In genomic region chr2:152344361-152344760, GRCm38 (mm10) we compare ENCODE assay signal across 8 mouse cellular contexts. TPM values are rescaled to one million over a fixed set of nuclear protein-coding genes. Genes with fewer than 3 reads are reported as not detected.
DNase-seq lines count a peak whose midpoint lies in the region; ATAC-seq lines count a peak whose summit lies in the region.

No protein-coding gene starts in this region.

- intact Hi-C loops in left cerebral cortex, postnatal 14 days (cut with DNase I) = no loop called here

- peak overlapping the region; percentile 57 for H3K4me3 ChIP-seq in kidney, embryonic 14.5 days (ENCODE audit: low read length)
- peak overlapping the region; percentile 50 for H3K4me3 ChIP-seq in forebrain, embryonic 11.5 days (ENCODE audit: low read depth, low read length)
- peak overlapping the region; percentile 56 for H3K4me3 ChIP-seq in intestine, embryonic 14.5 days (ENCODE audit: low read depth, low read length)
- H3K4me3 ChIP-seq in macrophage (ENCODE audit: inconsistent target) = peak overlapping the region; percentile 44

- peak overlapping the region; percentile 66; the same call in 1 of the 2 replicates for H3K9ac ChIP-seq in kidney, embryonic 14.5 days (ENCODE audit: low read depth, low read length)
- H3K9ac ChIP-seq in forebrain, embryonic 11.5 days (ENCODE audit: low read length) = peak overlapping the region; percentile 61
- peak overlapping the region; percentile 49; the same call in 1 of the 2 replicates for H3K9ac ChIP-seq in intestine, embryonic 14.5 days (ENCODE audit: low read length)

- H3K9me3 ChIP-seq in kidney, embryonic 14.5 days (ENCODE audit: control insufficient read depth, low read length) = no peaks in the 10 kb centered on the region
- no peaks in the 10 kb centered on the region for H3K9me3 ChIP-seq in forebrain, embryonic 11.5 days (ENCODE audit: control insufficient read depth, low read length)
- no peaks in the 10 kb centered on the region for H3K9me3 ChIP-seq in intestine, embryonic 14.5 days (ENCODE audit: control insufficient read depth, low read length)

- no peak overlapping the region for H3K27ac ChIP-seq in kidney, embryonic 14.5 days (ENCODE audit: low read depth, low read length)
- H3K27ac ChIP-seq in forebrain, embryonic 11.5 days (ENCODE audit: low read depth, low read length) = no peak overlapping the region
- no peak overlapping the region for H3K27ac ChIP-seq in intestine, embryonic 14.5 days (ENCODE audit: low read depth)
- H3K27ac ChIP-seq in macrophage = peak overlapping the region; percentile 49

- peak; percentile 4 for ATAC-seq in kidney, embryonic 14.5 days (ENCODE audit: low FRiP score, low TSS enrichment)
- no peak for ATAC-seq in forebrain, embryonic 11.5 days (replicated peaks; ENCODE audit: low FRiP score)
- ATAC-seq in intestine, embryonic 14.5 days (replicated peaks; ENCODE audit: low FRiP score, low TSS enrichment, low read depth) = no peak

- no peak for DNase-seq in kidney, adult 11 months
- peak; percentile 55 for DNase-seq in forebrain, embryonic 11.5 days (ENCODE audit: low spot score)
- DNase-seq in intestine, embryonic 14.5 days (ENCODE audit: low spot score) = no peak
- DNase-seq in cerebellum, postnatal 36 days = no peak
- no peak for DNase-seq in left cerebral cortex, postnatal 14 days (ENCODE audit: low spot score in 2 of 2)
- DNase-seq in cerebellum, adult 11 months = no peak

- no peaks in the 10 kb centered on the region for H3K79me2 ChIP-seq in macrophage (ENCODE audit: inconsistent target)

- no peaks in the 10 kb centered on the region for H3K27me3 ChIP-seq in kidney, embryonic 14.5 days (ENCODE audit: control insufficient read depth, insufficient read depth, low read length)
- no peaks in the 10 kb centered on the region; the same call in none of the 2 replicates for H3K27me3 ChIP-seq in forebrain, embryonic 11.5 days (ENCODE audit: control insufficient read depth, insufficient read depth, low read length)
- H3K27me3 ChIP-seq in intestine, embryonic 14.5 days (replicated peaks; ENCODE audit: control insufficient read depth, insufficient read depth, low read length) = no peaks in the 10 kb centered on the region

- H3K4me2 ChIP-seq in kidney, embryonic 14.5 days (replicated peaks; ENCODE audit: low read depth, low read length) = peak overlapping the region; percentile 93
- H3K4me2 ChIP-seq in forebrain, embryonic 11.5 days (ENCODE audit: low read depth, low read length, severe bottlenecking) = peak overlapping the region; percentile 95
- H3K4me2 ChIP-seq in intestine, embryonic 14.5 days (ENCODE audit: low read length) = peak overlapping the region; percentile 97

- 10% methylated on average over 10 of the region's 10 CpGs for WGBS in kidney, embryonic 14.5 days
- 11% methylated on average over 10 of the region's 10 CpGs for WGBS in forebrain, embryonic 11.5 days
- 12% methylated on average over 10 of the region's 10 CpGs for WGBS in intestine, embryonic 14.5 days
- WGBS in macrophage (ENCODE audit: missing documents) = 19% methylated on average over 10 of the region's 10 CpGs

- peaks cover 7% of the 10 kb centered on the region; the same call in 1 of the 2 replicates for H3K4me1 ChIP-seq in kidney, embryonic 14.5 days (ENCODE audit: control insufficient read depth, insufficient read depth, low read length)
- H3K4me1 ChIP-seq in forebrain, embryonic 11.5 days (replicated peaks; ENCODE audit: control insufficient read depth, insufficient read depth, low read length) = 0 out of 2 replicates have a peak, but pooled peaks cover 6% of the 10 kb centered on the region
- H3K4me1 ChIP-seq in intestine, embryonic 14.5 days (replicated peaks; ENCODE audit: control insufficient read depth, insufficient read depth, low read length) = 0 out of 2 replicates have a peak, but pooled peaks cover 3% of the 10 kb centered on the region

- no peaks in the 10 kb centered on the region for H3K36me3 ChIP-seq in kidney, embryonic 14.5 days (ENCODE audit: control insufficient read depth, insufficient read depth, low read length)
- no peaks in the 10 kb centered on the region for H3K36me3 ChIP-seq in forebrain, embryonic 11.5 days (ENCODE audit: control insufficient read depth, insufficient read depth, low read length)
- H3K36me3 ChIP-seq in intestine, embryonic 14.5 days (ENCODE audit: control insufficient read depth, insufficient read depth, low read length) = no peaks in the 10 kb centered on the region
- H3K36me3 ChIP-seq in macrophage (ENCODE audit: inconsistent target) = no peaks in the 10 kb centered on the region

RNA-seq across cellular contexts. Expression of gene Trib3, which starts 0.5 kb away (rescaled TPM):
- polyA plus RNA-seq in kidney, embryonic 14.5 days (2014; fragmentation: Nextera tagmentation; extraction: Ambion mirVana) = 0.57 and 0.61 TPM in 2 replicates
- 1.3 and 2.1 TPM in 2 replicates for polyA plus RNA-seq in forebrain, embryonic 11.5 days (2014; fragmentation: Nextera tagmentation; extraction: Ambion mirVana)
- 1.8 and 2.8 TPM in 2 replicates for polyA plus RNA-seq in intestine, embryonic 14.5 days (2014; fragmentation: Nextera tagmentation; extraction: Ambion mirVana)
- total RNA-seq in macrophage (2018; cell fraction: chromatin; rRNA removed) = 10 to 100 TPM in 12 of 26 experiments, 1 to 10 TPM in 9, under 1 TPM in 5; 0.34 to 35.3 (median 3.5) TPM
- 10 to 100 TPM in 13 of 26 experiments, 1 to 10 TPM in 13; 1.1 to 47.3 (median 6.8) TPM for total RNA-seq in macrophage (2018; cell fraction: cytosol; rRNA removed)
- 10 to 100 TPM in 13 of 26 experiments, 1 to 10 TPM in 11, under 1 TPM in 2; 0.85 to 61.4 (median 9.8) TPM for total RNA-seq in macrophage (2018; cell fraction: nucleus; rRNA removed)
- 0.29 to 1.5 TPM (median 0.45 TPM) in 3 replicates for polyA plus RNA-seq in macrophage (2018)
- total RNA-seq in left cerebral cortex, postnatal 14 days (2021) = under 1 TPM; 0.34 to 0.99 TPM

RNA-seq across cellular contexts. Expression of gene Rbck1, which starts 11.9 kb away (rescaled TPM):
- 59.1 and 87.1 TPM in 2 replicates for polyA plus RNA-seq in kidney, embryonic 14.5 days (2014; fragmentation: Nextera tagmentation; extraction: Ambion mirVana)
- 94.2 TPM in 2 replicates for polyA plus RNA-seq in forebrain, embryonic 11.5 days (2014; fragmentation: Nextera tagmentation; extraction: Ambion mirVana)
- 89.8 and 93.8 TPM in 2 replicates for polyA plus RNA-seq in intestine, embryonic 14.5 days (2014; fragmentation: Nextera tagmentation; extraction: Ambion mirVana)
- 100 to 1,000 TPM in 21 of 26 experiments, 10 to 100 TPM in 5; 64.7 to 291 (median 163) TPM for total RNA-seq in macrophage (2018; cell fraction: chromatin; rRNA removed)
- total RNA-seq in macrophage (2018; cell fraction: cytosol; rRNA removed) = 10 to 100 TPM; 36.8 to 73.4 (median 51.9) TPM
- 100 to 1,000 TPM in 18 of 26 experiments, 10 to 100 TPM in 8; 45.1 to 171 (median 124) TPM for total RNA-seq in macrophage (2018; cell fraction: nucleus; rRNA removed)
- polyA plus RNA-seq in macrophage (2018) = 29.7 to 57.1 TPM (median 51.6 TPM) in 3 replicates
- 100 to 1,000 TPM; 107 to 116 TPM for total RNA-seq in left cerebral cortex, postnatal 14 days (2021)

RNA-seq across cellular contexts. Expression of gene Nrsn2, which starts 32.1 kb away (rescaled TPM):
- 1.7 and 2.4 TPM in 2 replicates for polyA plus RNA-seq in kidney, embryonic 14.5 days (2014; fragmentation: Nextera tagmentation; extraction: Ambion mirVana)
- polyA plus RNA-seq in forebrain, embryonic 11.5 days (2014; fragmentation: Nextera tagmentation; extraction: Ambion mirVana) = 6.3 and 7.6 TPM in 2 replicates
- 3.9 and 4.5 TPM in 2 replicates for polyA plus RNA-seq in intestine, embryonic 14.5 days (2014; fragmentation: Nextera tagmentation; extraction: Ambion mirVana)
- not detected for total RNA-seq in macrophage (2018; cell fraction: chromatin; rRNA removed)
- not detected for total RNA-seq in macrophage (2018; cell fraction: cytosol; rRNA removed)
- total RNA-seq in macrophage (2018; cell fraction: nucleus; rRNA removed) = not detected
- polyA plus RNA-seq in macrophage (2018) = not detected in 3 replicates
- 10 to 100 TPM; 38.3 to 57.6 TPM for total RNA-seq in left cerebral cortex, postnatal 14 days (2021)

RNA-seq across cellular contexts. Expression of gene Tbc1d20, which starts 50.7 kb away (rescaled TPM):
- polyA plus RNA-seq in kidney, embryonic 14.5 days (2014; fragmentation: Nextera tagmentation; extraction: Ambion mirVana) = 19.4 and 37.4 TPM in 2 replicates
- 30.6 and 31.7 TPM in 2 replicates for polyA plus RNA-seq in forebrain, embryonic 11.5 days (2014; fragmentation: Nextera tagmentation; extraction: Ambion mirVana)
- polyA plus RNA-seq in intestine, embryonic 14.5 days (2014; fragmentation: Nextera tagmentation; extraction: Ambion mirVana) = 31.7 and 36.4 TPM in 2 replicates
- 10 to 100 TPM; 33.6 to 70.4 (median 55.6) TPM for total RNA-seq in macrophage (2018; cell fraction: chromatin; rRNA removed)
- 10 to 100 TPM; 61.6 to 91.3 (median 73.7) TPM for total RNA-seq in macrophage (2018; cell fraction: cytosol; rRNA removed)
- 10 to 100 TPM; 41.4 to 93.4 (median 73.9) TPM for total RNA-seq in macrophage (2018; cell fraction: nucleus; rRNA removed)
- 59.0 to 70.5 TPM (median 69.3 TPM) in 3 replicates for polyA plus RNA-seq in macrophage (2018)
- total RNA-seq in left cerebral cortex, postnatal 14 days (2021) = 10 to 100 TPM; 50.1 to 54.8 TPM

RNA-seq across cellular contexts. Expression of gene Sox12, which starts 53.5 kb away (rescaled TPM):
- polyA plus RNA-seq in kidney, embryonic 14.5 days (2014; fragmentation: Nextera tagmentation; extraction: Ambion mirVana) = 22.3 and 25.3 TPM in 2 replicates
- 20.4 and 22.9 TPM in 2 replicates for polyA plus RNA-seq in forebrain, embryonic 11.5 days (2014; fragmentation: Nextera tagmentation; extraction: Ambion mirVana)
- 12.1 and 13.2 TPM in 2 replicates for polyA plus RNA-seq in intestine, embryonic 14.5 days (2014; fragmentation: Nextera tagmentation; extraction: Ambion mirVana)
- total RNA-seq in macrophage (2018; cell fraction: chromatin; rRNA removed) = 1 to 10 TPM in 1 of 26 experiments, under 1 TPM in 2, not detected in 23; 0.08 to 1.7 (median 0.16) TPM
- total RNA-seq in macrophage (2018; cell fraction: cytosol; rRNA removed) = under 1 TPM in 12 of 26 experiments, not detected in 14; 0.03 to 0.10 (median 0.05) TPM
- under 1 TPM in 1 of 26 experiments, not detected in 25; 0.17 TPM for total RNA-seq in macrophage (2018; cell fraction: nucleus; rRNA removed)
- polyA plus RNA-seq in macrophage (2018) = 0.11 to 0.15 TPM in 2 of 3 replicates, not detected in the other
- 10 to 100 TPM; 17.9 to 22.0 TPM for total RNA-seq in left cerebral cortex, postnatal 14 days (2021)
